Mouse (Mus musculus) fibroblast of lung, adult 2 months (primary cell): Measurements from ENCODE around the gene Ndufb8.

Experiments
- DNase-seq: peaks from one replicate; pipeline ENCODE4 v3.0.0-alpha.2; 2011; ENCODE audit warnings: low read depth

Ndufb8 gene

DNA sequence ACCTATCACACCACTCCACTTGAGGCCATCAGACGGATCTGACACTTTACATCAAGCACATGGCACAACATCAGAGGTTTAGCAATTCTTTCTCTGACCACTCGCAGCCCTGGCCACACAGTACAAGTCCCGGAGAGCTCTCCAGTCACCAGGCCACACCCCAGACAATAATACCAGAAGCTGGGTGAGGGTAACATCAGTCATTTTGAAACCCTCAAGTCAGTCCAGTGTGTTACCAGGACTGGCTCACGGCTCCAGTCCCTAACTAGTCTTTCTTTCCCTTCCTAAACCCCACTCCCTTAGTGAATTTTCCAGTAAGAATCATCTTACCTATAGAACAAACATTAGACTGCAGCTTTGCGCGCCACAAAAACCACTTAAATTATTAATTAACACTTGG is 25.2 kb downstream of the Ndufb8 start:
- DNase-seq: no peak

DNA sequence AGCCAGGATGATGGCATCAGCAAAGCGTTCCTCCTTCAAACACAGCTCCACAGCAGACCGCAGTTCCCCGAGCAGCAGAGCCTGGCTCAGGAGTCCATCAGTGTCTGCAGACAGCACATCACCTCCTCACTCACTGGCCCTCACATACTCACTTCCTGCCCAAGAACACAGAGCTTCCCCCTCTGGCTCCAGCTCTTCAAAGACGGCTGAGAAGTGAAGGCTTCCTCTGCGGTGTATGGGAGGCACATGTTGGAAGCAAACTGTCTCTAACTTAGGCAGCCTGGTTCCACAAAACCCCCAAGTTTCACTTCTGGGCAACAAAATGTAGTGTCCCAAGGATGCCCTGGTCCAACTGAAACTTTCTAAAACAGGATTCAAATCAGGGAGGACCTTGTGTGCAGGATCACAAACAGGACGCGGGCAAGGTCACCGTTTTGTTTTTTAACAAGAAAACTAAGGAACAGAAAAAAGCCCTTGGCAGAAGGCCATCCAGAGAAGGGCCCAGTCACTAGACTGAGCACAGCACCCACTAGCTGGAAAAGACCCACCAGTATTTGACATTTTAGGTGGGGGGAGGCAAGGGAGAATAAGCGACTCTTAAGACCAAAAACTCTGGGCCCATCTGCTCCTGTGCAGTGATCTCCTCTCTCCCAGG is 29.6 kb downstream of the Ndufb8 start:
- DNase-seq: no peak

DNA sequence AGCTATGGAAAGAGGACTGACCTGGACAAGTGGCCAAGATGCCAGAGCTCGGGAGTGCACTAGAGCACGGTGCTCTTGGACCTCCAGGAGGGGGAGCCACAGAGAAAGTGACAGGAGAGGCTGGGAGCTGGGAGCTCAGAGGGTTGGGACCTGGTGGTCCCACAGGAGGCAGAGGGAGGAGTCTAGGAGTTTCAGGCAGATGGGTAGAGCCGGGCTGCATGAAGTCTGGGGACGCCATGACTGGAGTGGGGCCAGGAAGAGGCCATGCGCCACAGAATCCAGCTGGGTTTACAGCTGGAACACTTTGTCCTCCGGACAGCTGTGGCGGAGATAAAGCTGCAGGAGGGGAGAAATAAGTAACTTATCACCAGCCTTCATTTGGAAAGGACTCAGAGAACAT is 36.1 kb downstream of the Ndufb8 start:
- DNase-seq: no peak

DNA sequence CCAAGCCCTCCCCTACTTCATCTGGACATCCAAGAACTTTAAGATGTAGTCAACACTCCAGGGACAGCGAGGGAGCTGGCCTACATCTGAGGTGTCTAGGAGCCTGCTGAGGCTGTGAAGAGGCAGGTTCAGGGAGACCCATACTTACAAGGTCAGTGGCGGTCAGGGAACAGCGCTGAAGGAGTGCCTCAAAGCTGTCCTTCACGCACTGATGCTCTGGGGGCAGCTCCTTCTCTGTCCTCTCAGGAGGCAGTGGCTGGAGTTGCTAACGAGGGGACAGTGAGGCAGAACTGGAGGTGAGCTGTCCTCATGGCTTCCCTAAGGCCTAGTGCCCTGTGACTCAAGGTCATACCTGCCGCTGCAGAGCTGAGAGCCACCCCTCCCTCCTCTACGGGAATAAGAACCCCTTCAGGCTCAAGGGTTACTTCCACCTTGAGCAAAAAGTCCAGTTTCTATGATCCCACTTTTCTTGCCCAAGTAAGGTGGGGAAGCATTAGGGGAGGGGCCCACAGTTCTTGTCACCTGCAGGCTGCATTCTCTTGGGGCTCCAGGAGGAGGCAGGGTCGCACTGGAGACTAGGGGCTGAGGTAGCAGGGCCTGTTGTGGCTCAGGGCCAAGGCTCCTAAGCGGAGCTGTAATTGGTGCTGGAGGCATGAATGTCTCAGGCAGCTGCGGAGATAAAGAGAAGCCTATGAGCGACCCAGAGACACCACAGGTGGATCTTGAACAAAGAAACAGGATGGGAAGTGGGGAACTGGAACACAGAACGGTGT is 37.1 kb downstream of the Ndufb8 start:
- no peak for DNase-seq

DNA sequence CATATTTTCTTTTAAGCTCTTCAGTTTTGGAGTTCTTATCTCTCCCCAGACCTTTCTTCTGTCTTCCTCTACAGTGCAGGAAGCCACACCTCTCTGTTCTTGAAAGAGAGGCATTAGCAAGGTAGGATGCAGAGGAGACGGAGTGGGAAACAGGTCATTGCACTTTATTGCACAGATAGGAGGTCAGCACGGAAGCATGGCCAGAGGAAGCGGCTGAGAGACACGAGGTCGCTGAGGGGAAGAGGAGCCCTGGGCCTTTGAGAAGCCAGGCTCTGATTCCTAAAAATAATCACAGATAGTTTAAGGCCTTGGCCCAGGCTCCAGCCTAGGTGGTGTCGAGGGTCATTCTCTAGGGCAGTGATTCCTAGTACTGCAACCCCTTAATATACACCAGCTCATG is 39.5 kb downstream of the Ndufb8 start:
- no peak for DNase-seq

DNA sequence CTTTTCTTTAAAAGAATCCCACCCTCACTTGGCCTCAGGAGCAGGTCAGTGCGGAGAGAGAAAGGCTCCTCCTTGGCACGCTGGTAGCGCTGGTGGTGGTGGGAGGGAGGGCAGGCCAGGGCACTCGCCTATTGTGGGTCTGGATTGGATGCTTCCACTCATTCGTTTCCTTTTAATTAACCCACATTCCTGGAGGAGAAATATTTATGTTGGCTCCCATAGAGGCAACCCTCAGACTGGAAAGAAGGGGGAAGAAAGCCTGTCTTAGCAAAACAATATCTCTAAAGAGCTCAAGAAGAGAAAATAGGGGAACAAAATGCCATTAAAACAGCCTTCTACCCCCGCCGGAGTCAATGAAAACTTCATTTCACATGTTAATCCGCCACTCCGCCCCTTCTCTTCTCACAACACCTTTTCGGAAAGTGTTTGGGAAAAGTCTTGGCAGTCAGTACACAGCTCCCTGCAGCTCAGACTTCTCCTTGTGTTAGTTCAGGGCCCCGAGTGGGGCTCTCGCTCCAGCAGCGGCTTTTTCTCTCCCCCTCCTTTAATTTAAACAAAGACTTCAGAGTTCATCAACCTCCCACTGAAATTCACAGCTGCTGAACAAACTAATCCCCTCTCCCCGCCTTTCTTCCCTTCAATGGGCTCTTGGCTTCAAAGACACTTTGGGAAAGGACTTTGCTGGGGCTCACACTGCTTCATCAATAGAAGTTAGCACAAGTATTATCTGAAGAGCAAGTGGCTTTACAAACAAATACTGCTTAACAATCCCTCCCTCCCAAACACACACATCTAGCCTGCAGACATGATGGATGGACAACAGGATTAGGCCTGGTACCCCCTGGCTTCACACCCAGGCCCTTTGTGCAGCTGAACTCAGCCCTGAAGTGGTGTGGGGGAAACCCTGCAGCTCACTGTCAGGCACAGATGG is 40.5 kb downstream of the Ndufb8 start:
- DNase-seq: no peak

DNA sequence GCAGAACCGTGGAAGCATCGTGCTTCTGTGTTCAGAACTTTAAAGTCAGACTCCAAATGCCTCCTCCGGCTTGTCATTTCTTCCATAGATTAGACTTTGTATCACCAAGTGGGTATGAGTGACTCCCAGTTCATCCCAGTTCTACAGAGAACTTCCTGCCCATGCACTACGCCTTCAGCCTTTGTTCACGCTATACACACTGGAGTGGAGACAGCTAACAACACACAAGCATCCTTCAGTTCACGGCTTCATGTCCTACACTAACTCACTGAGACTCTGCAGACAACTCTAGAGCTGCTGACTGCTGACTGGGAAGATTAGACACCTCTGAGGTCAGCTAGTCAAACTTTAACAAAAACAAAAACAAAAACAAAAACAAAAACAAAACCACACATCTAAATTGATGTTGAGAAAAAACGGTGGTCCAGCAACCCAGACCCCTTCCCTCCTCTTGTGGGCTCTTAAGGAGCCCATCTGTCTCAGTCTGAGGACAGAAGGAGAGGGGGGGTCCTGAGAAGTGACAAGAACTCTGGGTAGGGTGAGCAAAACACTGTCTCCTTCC is 41.2 kb downstream of the Ndufb8 start:
- DNase-seq: no peak

DNA sequence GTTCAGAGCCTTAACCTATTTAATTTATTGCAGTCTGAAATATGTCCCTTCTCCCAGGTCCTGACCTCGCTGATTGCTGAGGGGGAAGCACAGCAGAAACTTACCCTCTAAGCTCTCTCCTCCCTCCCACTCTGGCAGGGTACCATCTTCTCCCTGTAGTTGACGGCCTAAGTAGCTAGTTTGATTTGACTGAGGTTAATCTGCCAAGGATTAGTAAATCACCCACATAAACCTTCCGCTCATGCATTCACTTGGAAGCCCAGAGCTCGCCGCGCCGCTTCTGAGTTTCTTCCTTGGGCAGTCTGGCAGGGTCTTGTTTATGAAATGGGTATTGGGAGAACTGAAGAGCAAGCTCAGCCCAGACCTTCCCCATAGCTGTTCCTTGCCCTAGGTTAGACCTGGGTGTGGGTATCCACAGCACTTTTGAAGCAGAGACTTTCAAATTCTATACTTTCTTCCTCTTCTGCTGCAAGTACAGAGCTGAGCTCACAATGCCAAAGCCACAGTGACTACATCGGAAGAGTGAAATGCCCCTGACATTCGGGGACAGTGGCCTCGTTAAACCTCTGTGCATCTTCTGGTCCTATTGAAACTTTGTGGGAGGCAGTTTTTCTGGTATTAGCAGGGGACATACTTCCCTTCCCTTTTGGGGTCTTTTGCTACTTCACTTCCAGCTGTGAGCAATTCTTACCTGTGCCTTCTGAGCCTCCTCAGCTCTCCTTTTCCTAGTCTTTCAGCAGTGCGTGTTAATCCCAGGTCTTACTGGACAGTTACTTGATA is 42.0 kb downstream of the Ndufb8 start:
- no peak for DNase-seq

DNA sequence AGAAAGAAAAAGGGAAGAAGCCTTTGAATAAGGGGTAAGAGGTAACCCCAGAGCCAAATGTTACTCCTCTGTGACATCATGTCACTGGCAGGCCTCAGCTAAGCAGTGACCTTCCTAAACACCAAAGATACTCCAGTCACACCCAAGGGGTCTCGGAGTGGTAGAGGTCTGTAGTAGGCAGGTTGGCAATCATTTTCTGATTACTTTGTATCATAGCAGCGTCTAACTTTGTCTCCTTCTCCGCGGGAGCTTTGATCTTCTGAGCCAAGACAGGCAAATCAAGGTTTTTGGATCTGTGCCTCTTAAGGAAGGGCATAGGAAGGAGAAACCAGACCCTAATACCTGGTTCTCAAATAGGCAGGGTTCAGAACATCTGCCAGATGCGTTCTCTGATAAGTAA is 42.6 kb downstream of the Ndufb8 start:
- DNase-seq: no peak

DNA sequence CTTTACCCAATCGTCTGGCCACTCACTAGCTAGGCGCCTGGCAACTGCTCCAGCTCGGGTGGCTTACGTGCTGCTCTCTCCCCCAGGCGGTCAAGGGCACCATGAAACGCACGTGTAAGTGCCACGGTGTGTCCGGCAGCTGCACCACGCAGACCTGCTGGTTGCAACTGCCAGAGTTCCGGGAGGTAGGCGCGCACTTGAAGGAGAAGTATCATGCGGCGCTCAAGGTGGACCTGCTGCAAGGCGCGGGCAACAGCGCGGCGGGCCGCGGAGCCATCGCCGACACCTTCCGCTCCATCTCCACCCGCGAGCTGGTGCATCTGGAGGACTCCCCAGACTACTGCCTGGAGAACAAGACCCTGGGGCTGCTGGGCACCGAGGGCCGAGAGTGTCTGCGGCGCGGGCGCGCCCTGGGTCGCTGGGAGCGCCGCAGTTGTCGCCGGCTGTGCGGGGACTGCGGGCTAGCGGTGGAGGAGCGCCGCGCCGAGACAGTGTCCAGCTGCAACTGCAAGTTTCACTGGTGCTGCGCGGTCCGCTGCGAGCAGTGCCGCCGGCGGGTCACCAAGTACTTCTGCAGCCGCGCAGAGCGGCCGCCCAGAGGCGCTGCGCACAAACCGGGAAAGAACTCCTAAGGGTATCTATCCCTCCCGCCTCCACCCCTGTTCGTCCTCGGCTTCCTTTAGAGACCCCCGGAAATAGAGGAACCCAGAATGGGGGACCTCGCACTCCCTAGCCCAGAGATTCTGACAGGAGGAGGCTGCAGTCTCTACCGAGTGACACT is 43.6 kb downstream of the Ndufb8 start:
- DNase-seq: no peak

DNA sequence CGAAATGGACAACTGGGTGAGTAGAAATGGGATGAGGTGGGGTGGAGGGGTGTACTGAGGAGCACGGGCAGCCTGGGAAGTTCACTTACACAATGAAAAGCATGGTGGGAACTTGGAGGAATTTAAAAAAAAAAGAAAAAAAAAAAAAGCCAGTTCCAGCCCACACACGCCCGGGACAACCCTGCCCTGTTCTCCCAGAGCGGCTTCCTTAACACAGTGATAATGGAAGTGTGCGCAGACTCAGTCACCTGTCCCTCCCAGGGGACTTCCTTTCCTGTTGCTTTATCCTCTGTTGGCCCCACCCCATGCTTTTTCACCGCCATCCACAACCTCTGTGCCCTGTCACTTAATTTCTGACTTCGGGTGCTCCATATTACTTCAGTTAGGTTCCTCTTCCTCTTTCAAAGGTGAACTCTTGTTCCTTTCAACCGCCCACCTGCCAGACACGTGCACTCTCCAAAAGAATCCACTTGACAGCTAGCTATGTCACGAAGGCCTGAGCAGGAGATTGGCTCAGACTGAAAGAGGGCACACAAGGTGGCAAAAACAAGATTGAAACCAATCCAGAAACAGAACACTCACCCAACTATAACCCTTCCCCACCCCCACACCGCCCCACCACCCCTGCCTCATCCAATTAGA is 44.6 kb downstream of the Ndufb8 start:
- no peak for DNase-seq

DNA sequence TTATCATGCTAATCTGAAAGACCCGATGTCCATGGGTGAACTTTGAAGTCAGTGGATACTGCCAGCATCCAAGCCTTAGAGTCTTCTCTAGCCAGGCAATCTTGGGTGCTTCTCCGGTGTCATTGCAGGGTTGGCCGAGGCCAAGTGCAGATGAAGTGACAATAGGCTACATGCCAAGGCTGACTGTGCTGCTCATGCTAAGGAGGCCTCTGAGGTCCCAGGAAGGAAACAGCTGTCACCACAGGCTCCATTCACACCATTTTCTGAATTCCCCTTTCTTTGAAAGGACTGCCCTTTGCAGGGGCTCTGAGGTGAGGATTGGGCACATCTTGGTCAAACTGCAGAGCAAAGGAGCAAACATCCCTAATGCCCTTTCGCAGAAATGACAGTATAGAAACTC is 52.5 kb downstream of the Ndufb8 start:
- DNase-seq: no peak

DNA sequence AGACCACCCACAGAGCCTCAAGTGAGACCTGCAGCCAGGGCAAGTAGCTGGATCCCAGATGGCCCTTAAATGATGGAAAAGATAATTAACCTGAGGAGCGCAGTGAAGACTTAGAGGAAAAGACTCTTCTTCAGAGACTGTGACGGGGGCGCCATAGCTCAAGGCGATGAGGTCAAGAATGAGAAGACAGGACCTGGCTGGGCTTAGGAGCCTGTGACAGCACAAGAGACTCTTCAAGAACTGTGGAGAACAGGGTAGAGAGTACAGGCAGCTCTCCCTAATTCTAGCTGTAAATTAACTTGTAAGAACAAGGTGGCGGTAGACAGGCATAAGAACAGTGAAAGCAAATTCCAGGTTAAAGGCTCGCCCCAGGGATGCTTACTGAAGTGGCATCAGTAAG is 53.3 kb downstream of the Ndufb8 start:
- no peak for DNase-seq

DNA sequence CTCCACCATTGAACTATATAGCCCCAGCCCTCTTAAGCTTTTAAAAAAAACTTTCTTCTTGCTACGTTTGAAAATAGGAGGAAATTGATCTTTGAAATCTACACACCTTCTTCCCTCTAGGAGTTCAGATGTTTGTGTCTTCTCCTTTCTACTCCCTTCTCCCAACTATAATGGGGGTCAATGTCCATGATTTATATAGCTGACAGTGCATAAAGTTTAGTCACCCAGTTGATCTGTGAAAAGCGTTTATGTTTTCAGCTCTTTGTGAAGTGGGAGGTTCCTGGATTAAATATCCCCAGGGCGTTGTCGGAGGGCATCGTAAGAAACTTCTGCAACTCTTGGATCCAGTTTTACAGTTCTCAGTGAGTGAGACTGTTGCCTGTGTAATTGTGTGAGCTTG is 55.0 kb downstream of the Ndufb8 start:
- DNase-seq: no peak

DNA sequence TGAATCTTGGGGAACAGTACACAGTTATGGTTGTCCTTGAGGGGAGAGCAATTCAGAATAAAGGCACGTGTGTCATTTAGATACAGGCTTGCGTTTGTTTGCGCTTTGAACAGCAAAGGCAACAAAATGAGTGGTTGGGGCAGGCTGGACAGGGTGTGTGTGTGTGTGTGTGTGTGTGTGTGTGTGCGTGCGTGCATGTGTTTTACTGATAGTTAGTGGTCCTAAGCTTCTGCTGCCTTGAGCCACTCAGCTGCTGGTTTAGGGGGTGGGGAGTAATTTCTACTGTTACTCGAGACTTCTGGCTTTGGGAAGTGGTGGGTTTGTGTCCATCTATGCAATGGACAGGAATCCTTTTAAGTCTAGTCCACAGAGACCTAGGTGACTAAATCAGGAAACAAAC is 56.3 kb downstream of the Ndufb8 start:
- DNase-seq: no peak
